Mouse (Mus musculus) urinary bladder, adult 2 months (tissue): Measurements from ENCODE around the gene Dlk1. TPM values are rescaled to one million over a fixed set of nuclear protein-coding genes. Genes with fewer than 3 reads are reported as not detected.
"Not testable (repeated sequence)": the region's sequence is repeated elsewhere in the genome, so short reads cannot be mapped to it uniquely, and the experiment has no call there.

ENCODE experiments used
- DNase-seq: peaks from one replicate; pipeline ENCODE4 v3.0.0; 2022; ENCODE audit warnings: low spot score
- polyA plus RNA-seq: library from polyadenylated mRNA; depleted of rRNA; stranded (reverse); fragments of >200 nt; gene quantifications from 2 replicates; pipeline ENCODE4 v1.2.3, GENCODE M21; 2012

Dlk1 gene
- polyA plus RNA-seq, 1 experiment, result 10.8 TPM

GRCm38 (mm10) chr12:109439974-109440373 is 12.6 kb upstream of the Dlk1 start:
- DNase-seq, result no peak

- DNase-seq, result no peak
These were observed 11.3 kb upstream of the Dlk1 start for GRCm38 (mm10) chr12:109441366-109441765.

GRCm38 (mm10) chr12:109442115-109442514 is 10.5 kb upstream of the Dlk1 start:
- DNase-seq, result no peak

GRCm38 (mm10) chr12:109443276-109443675 is 9.3 kb upstream of the Dlk1 start:
- no peak for DNase-seq

- no peak for DNase-seq
These were observed 7.6 kb upstream of the Dlk1 start for GRCm38 (mm10) chr12:109444999-109445398.

GRCm38 (mm10) chr12:109445499-109446235 is 7.0 kb upstream of the Dlk1 start:
- no peak for DNase-seq

GRCm38 (mm10) chr12:109446236-109446941 is 6.2 kb upstream of the Dlk1 start:
- no peak for DNase-seq

- DNase-seq, result no peak
These were observed 2.9 kb upstream of the Dlk1 start for GRCm38 (mm10) chr12:109449421-109450411.

- no peak for DNase-seq
These were observed 708 bp downstream of the Dlk1 start for GRCm38 (mm10) chr12:109453065-109453997.

- DNase-seq, result no peak
These were observed 1.5 kb downstream of the Dlk1 start for GRCm38 (mm10) chr12:109454137-109454536.

- DNase-seq, result no peak
These were observed 4.0 kb downstream of the Dlk1 start for GRCm38 (mm10) chr12:109456531-109457202.

GRCm38 (mm10) chr12:109457836-109458235 is 5.2 kb downstream of the Dlk1 start:
- no peak for DNase-seq

GRCm38 (mm10) chr12:109458896-109459295 is 6.3 kb downstream of the Dlk1 start:
- DNase-seq, result no peak

GRCm38 (mm10) chr12:109459481-109460401 is 7.1 kb downstream of the Dlk1 start:
- no peak for DNase-seq

- DNase-seq, result no peak
These were observed 10.0 kb downstream of the Dlk1 start for GRCm38 (mm10) chr12:109462594-109462993.

GRCm38 (mm10) chr12:109467417-109467816 is 14.8 kb downstream of the Dlk1 start:
- not testable (repeated sequence) for DNase-seq

GRCm38 (mm10) chr12:109469793-109470192 is 17.2 kb downstream of the Dlk1 start:
- no peak for DNase-seq

- no peak for DNase-seq
These were observed 20.0 kb downstream of the Dlk1 start for GRCm38 (mm10) chr12:109472627-109473026.

- no peak for DNase-seq
These were observed 21.0 kb downstream of the Dlk1 start for GRCm38 (mm10) chr12:109473575-109473976.
